Mouse (Mus musculus): ENCODE data around the gene Hist1h2bq. TPM values are rescaled to one million over a fixed set of nuclear protein-coding genes. Genes with fewer than 3 reads are reported as not detected.
"Not testable (repeated sequence)": the region's sequence is repeated elsewhere in the genome, so short reads cannot be mapped to it uniquely, and the experiment has no call there.

The Hist1h2bq gene
- polyA plus RNA-seq, 1 experiment, result 28.4 TPM

GRCm38 (mm10) chr13:21797163-21797562, 12.8 kb downstream of the Hist1h2bq start:
- H3K27me3 ChIP-seq (ENCODE audit: control insufficient read depth, insufficient read depth, low read length, poor library complexity, severe bottlenecking); H3K4me3 ChIP-seq (ENCODE audit: low read depth, low read length); H3K36me3 ChIP-seq (ENCODE audit: control insufficient read depth, insufficient read depth, low read length, poor library complexity, severe bottlenecking); H3K27ac ChIP-seq (ENCODE audit: insufficient read depth, low read length); H3K9ac ChIP-seq (ENCODE audit: low read depth, poor library complexity, severe bottlenecking); H3K4me1 ChIP-seq (ENCODE audit: control insufficient read depth, insufficient read depth, low read length); H3K9me3 ChIP-seq (replicated peaks; ENCODE audit: control insufficient read depth, insufficient read depth, low read length, poor library complexity, severe bottlenecking): not testable (repeated sequence)

- no peaks in the 10 kb centered on the region for H3K4me1 ChIP-seq (ENCODE audit: control insufficient read depth, insufficient read depth, low read length)
- no peak overlapping the region for H3K27ac ChIP-seq (ENCODE audit: insufficient read depth, low read length)
- H3K9me3 ChIP-seq (replicated peaks; ENCODE audit: control insufficient read depth, insufficient read depth, low read length, poor library complexity, severe bottlenecking), result no peaks in the 10 kb centered on the region
- no peaks in the 10 kb centered on the region for H3K27me3 ChIP-seq (ENCODE audit: control insufficient read depth, insufficient read depth, low read length, poor library complexity, severe bottlenecking)
- no peak overlapping the region for H3K9ac ChIP-seq (ENCODE audit: low read depth, poor library complexity, severe bottlenecking)
- H3K4me3 ChIP-seq (ENCODE audit: low read depth, low read length), result no peak overlapping the region
- TF ChIP-seq EP300 (IDR thresholded peaks at IDR 0.05; ENCODE audit: insufficient read depth, low read depth, low read length), result no peak
- no peak for TF ChIP-seq POLR2A (IDR thresholded peaks at IDR 0.05; ENCODE audit: insufficient read depth, low read length)
- TF ChIP-seq CTCF (IDR thresholded peaks at IDR 0.05; ENCODE audit: low read depth, low read length), result no peak
- H3K36me3 ChIP-seq (ENCODE audit: control insufficient read depth, insufficient read depth, low read length, poor library complexity, severe bottlenecking), result no peaks in the 10 kb centered on the region
Observed at GRCm38 (mm10) chr13:21795584-21795983, 14.4 kb downstream of the Hist1h2bq start.

- Histone ChIP-seq H3K9ac (ENCODE audit: low read depth, poor library complexity, severe bottlenecking) (peak overlapping the region; percentile 83), H3K27me3 (ENCODE audit: control insufficient read depth, insufficient read depth, low read length, poor library complexity, severe bottlenecking) (no peaks in the 10 kb centered on the region), H3K4me1 (ENCODE audit: control insufficient read depth, insufficient read depth, low read length) (peaks cover 1% of the 10 kb centered on the region), H3K9me3 (replicated peaks; ENCODE audit: control insufficient read depth, insufficient read depth, low read length, poor library complexity, severe bottlenecking) (no peaks in the 10 kb centered on the region), H3K27ac (ENCODE audit: insufficient read depth, low read length) (no peak overlapping the region), H3K36me3 (ENCODE audit: control insufficient read depth, insufficient read depth, low read length, poor library complexity, severe bottlenecking) (no peaks in the 10 kb centered on the region), H3K4me3 (ENCODE audit: low read depth, low read length) (no peak overlapping the region)
- no peak for TF ChIP-seq EP300 (IDR thresholded peaks at IDR 0.05; ENCODE audit: insufficient read depth, low read depth, low read length)
- TF ChIP-seq POLR2A (IDR thresholded peaks at IDR 0.05; ENCODE audit: insufficient read depth, low read length), result no peak
- no peak for TF ChIP-seq CTCF (IDR thresholded peaks at IDR 0.05; ENCODE audit: low read depth, low read length)
Observed at GRCm38 (mm10) chr13:21790601-21791283, 19.3 kb downstream of the Hist1h2bq start.

- Histone ChIP-seq H3K4me1 (ENCODE audit: control insufficient read depth, insufficient read depth, low read length) (peaks cover 1% of the 10 kb centered on the region), H3K9ac (ENCODE audit: low read depth, poor library complexity, severe bottlenecking) (no peak overlapping the region), H3K4me3 (ENCODE audit: low read depth, low read length) (no peak overlapping the region), H3K36me3 (ENCODE audit: control insufficient read depth, insufficient read depth, low read length, poor library complexity, severe bottlenecking) (no peaks in the 10 kb centered on the region), H3K27me3 (ENCODE audit: control insufficient read depth, insufficient read depth, low read length, poor library complexity, severe bottlenecking) (no peaks in the 10 kb centered on the region), H3K9me3 (replicated peaks; ENCODE audit: control insufficient read depth, insufficient read depth, low read length, poor library complexity, severe bottlenecking) (no peaks in the 10 kb centered on the region), H3K27ac (ENCODE audit: insufficient read depth, low read length) (no peak overlapping the region)
- no peak for TF ChIP-seq POLR2A (IDR thresholded peaks at IDR 0.05; ENCODE audit: insufficient read depth, low read length)
- TF ChIP-seq EP300 (IDR thresholded peaks at IDR 0.05; ENCODE audit: insufficient read depth, low read depth, low read length), result no peak
- TF ChIP-seq CTCF (IDR thresholded peaks at IDR 0.05; ENCODE audit: low read depth, low read length), result no peak
Observed at GRCm38 (mm10) chr13:21789925-21790324, 20.1 kb downstream of the Hist1h2bq start.

GRCm38 (mm10) chr13:21787760-21788593, 22.0 kb downstream of the Hist1h2bq start:
- no peaks in the 10 kb centered on the region for H3K9me3 ChIP-seq (replicated peaks; ENCODE audit: control insufficient read depth, insufficient read depth, low read length, poor library complexity, severe bottlenecking)
- no peaks in the 10 kb centered on the region for H3K27me3 ChIP-seq (ENCODE audit: control insufficient read depth, insufficient read depth, low read length, poor library complexity, severe bottlenecking)
- H3K36me3 ChIP-seq (ENCODE audit: control insufficient read depth, insufficient read depth, low read length, poor library complexity, severe bottlenecking), result no peaks in the 10 kb centered on the region
- TF ChIP-seq EP300 (IDR thresholded peaks at IDR 0.05; ENCODE audit: insufficient read depth, low read depth, low read length), result no peak
- TF ChIP-seq CTCF (IDR thresholded peaks at IDR 0.05; ENCODE audit: low read depth, low read length), result no peak
- TF ChIP-seq POLR2A (IDR thresholded peaks at IDR 0.05; ENCODE audit: insufficient read depth, low read length), result no peak
- H3K4me1 ChIP-seq (ENCODE audit: control insufficient read depth, insufficient read depth, low read length), result peaks cover 3% of the 10 kb centered on the region
- peak overlapping the region; percentile 90 for H3K9ac ChIP-seq (ENCODE audit: low read depth, poor library complexity, severe bottlenecking)
- peak overlapping the region; percentile 88 for H3K27ac ChIP-seq (ENCODE audit: insufficient read depth, low read length)
- no peak overlapping the region for H3K4me3 ChIP-seq (ENCODE audit: low read depth, low read length)
